Mouse (Mus musculus) heart, postnatal 0 days (tissue): ENCODE measurements around the gene Meltf. TPM values are rescaled to one million over a fixed set of nuclear protein-coding genes. Genes with fewer than 3 reads are reported as not detected.

Source experiments
- ATAC-seq: fragments of 200-750 bp; cut with Nextera tagmentation; 2 replicates; pipeline ENCODE4 v1.8.0; 2017; ENCODE audit warnings: low read depth, moderate number of reproducible peaks, moderate library complexity; ENCODE audit not compliant: insufficient read depth
- DNase-seq: peaks from one replicate; pipeline ENCODE4 v3.0.0-alpha.2; 2016; ENCODE audit warnings: low spot score
- H3K27ac ChIP-seq: fragments of 300-500 bp; sonication (generic); 2 replicates; pipeline ENCODE4 v1.5.1; 2014; ENCODE audit warnings: low read depth, mild to moderate bottlenecking
- H3K27me3 ChIP-seq: fragments of 300-500 bp; sonication (generic); 2 replicates; pipeline ENCODE4 v1.6.1; 2014; ENCODE audit warnings: low read length, mixed read lengths; ENCODE audit not compliant: control insufficient read depth, insufficient read depth
- H3K36me3 ChIP-seq: fragments of 300-500 bp; sonication (generic); replicated peaks from 2 replicates; pipeline ENCODE4 v1.6.1; 2014; ENCODE audit warnings: low read length, mixed read lengths; ENCODE audit not compliant: control insufficient read depth, insufficient read depth
- H3K4me1 ChIP-seq: fragments of 300-500 bp; sonication (generic); 2 replicates; pipeline ENCODE4 v1.6.1; 2014; ENCODE audit warnings: antibody characterized with exemption; ENCODE audit not compliant: control insufficient read depth, insufficient read depth
- H3K4me2 ChIP-seq: fragments of 300-500 bp; sonication (generic); 2 replicates; pipeline ENCODE4 v1.6.1; 2014; ENCODE audit warnings: low read depth, mild to moderate bottlenecking, low read length, moderate library complexity
- H3K4me3 ChIP-seq: fragments of 300-500 bp; sonication (generic); 2 replicates; pipeline ENCODE4 v1.5.1; 2014; ENCODE audit warnings: low read depth, low read length
- H3K9ac ChIP-seq: fragments of 300-500 bp; sonication (generic); replicated peaks from 2 replicates; pipeline ENCODE4 v1.6.1; 2014; ENCODE audit warnings: low read depth, low read length, mixed read lengths
- H3K9me3 ChIP-seq: fragments of 300-500 bp; sonication (generic); replicated peaks from 2 replicates; pipeline ENCODE4 v1.6.1; 2016; ENCODE audit warnings: low read length; ENCODE audit not compliant: control insufficient read depth
- CTCF ChIP-seq: IDR thresholded peaks from 2 replicates; pipeline ENCODE4 v1.5.1; 2016; ENCODE audit warnings: antibody characterized with exemption, control low read depth, low read depth
- EP300 ChIP-seq: IDR thresholded peaks from 2 replicates; pipeline ENCODE4 v1.6.1; 2016; ENCODE audit warnings: antibody characterized with exemption, low read depth
- WGBS: fragments of 180-500 bp; shearing (Covaris S2); extraction: QIAGEN DNeasy Blood & Tissue Kit; methylation state at CpG from one replicate; pipeline ENCODE4 v1.1.7; 2014; 5-methylcytosine and 5-hydroxymethylcytosine counted together
- polyA plus RNA-seq: library from polyadenylated mRNA; unstranded; fragments of >200 nt; fragmentation: Nextera tagmentation; extraction: Ambion mirVana; gene quantifications from 2 replicates; pipeline ENCODE4 v1.2.1, GENCODE M21; 2015
- total RNA-seq: library from RNA; depleted of rRNA; stranded (reverse); fragments of >200 nt; gene quantifications from 2 replicates; pipeline ENCODE4 v1.2.3, GENCODE M21; 2014; ENCODE audit warnings: low replicate concordance

Meltf gene
- total and polyA plus RNA-seq, 2 experiments from 2014 or later = not detected

DNA sequence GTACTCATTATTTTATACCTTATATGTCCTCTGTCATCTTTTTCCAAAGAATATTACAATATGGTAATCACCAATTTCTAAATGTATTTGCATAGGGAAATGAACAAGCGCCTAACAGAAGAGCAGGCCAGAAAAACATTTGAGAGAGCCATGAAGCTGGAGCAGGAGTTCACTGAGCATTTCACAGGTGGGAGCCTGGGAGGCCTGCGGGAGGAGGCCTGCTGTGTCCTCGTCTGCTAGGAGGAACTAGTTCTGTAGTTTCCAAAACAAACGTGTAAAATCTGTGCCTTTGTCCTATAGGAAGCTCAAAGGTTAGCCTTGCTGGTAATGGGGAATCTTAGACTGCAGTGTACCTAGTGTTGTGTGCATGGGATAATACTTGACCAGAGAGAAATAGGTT, 10.9 kb upstream of the Meltf start:
- H3K9me3 ChIP-seq = no peaks in the 10 kb centered on the region
- H3K4me3 ChIP-seq = no peak overlapping the region
- WGBS = 56% methylated on average over 4 of the region's 4 CpGs
- DNase-seq (no peak), ATAC-seq (no peak)
- H3K4me2 ChIP-seq = no peak overlapping the region
- H3K9ac ChIP-seq = no peak overlapping the region
- peaks cover 57% of the 10 kb centered on the region for H3K36me3 ChIP-seq
- no peaks in the 10 kb centered on the region for H3K27me3 ChIP-seq
- H3K27ac ChIP-seq = no peak overlapping the region
- no peak for TF ChIP-seq CTCF
- no peak for TF ChIP-seq EP300
- H3K4me1 ChIP-seq = no peaks in the 10 kb centered on the region

GRCm38 (mm10) chr16:31873721-31874120, 4.9 kb upstream of the Meltf start:
- WGBS = 90% methylated on average over 8 of the region's 8 CpGs
- H3K4me1 ChIP-seq = no peaks in the 10 kb centered on the region
- DNase-seq (no peak), ATAC-seq (no peak)
- TF ChIP-seq EP300 (no peak), CTCF (no peak)
- H3K27ac ChIP-seq = no peak overlapping the region
- H3K9me3 ChIP-seq = no peaks in the 10 kb centered on the region
- H3K4me2 ChIP-seq = no peak overlapping the region
- H3K9ac ChIP-seq = no peak overlapping the region
- no peak overlapping the region for H3K4me3 ChIP-seq
- peaks cover 26% of the 10 kb centered on the region for H3K36me3 ChIP-seq
- no peaks in the 10 kb centered on the region for H3K27me3 ChIP-seq

- TF ChIP-seq EP300 (no peak), CTCF (no peak)
- no peaks in the 10 kb centered on the region for H3K9me3 ChIP-seq
- 86% methylated on average over 4 of the region's 4 CpGs for WGBS
- H3K4me1 ChIP-seq = no peaks in the 10 kb centered on the region
- H3K4me2 ChIP-seq = no peak overlapping the region
- no peak overlapping the region for H3K9ac ChIP-seq
- ATAC-seq = no peak
- no peaks in the 10 kb centered on the region for H3K27me3 ChIP-seq
- H3K36me3 ChIP-seq = peaks cover 26% of the 10 kb centered on the region
- H3K27ac ChIP-seq = no peak overlapping the region
- no peak for DNase-seq
- no peak overlapping the region for H3K4me3 ChIP-seq
Observed at GRCm38 (mm10) chr16:31875391-31875790, 3.2 kb upstream of the Meltf start.

GRCm38 (mm10) chr16:31876386-31876785, 2.2 kb upstream of the Meltf start:
- Histone ChIP-seq H3K27me3 (no peaks in the 10 kb centered on the region), H3K4me3 (no peak overlapping the region), H3K9ac (no peak overlapping the region), H3K36me3 (peaks cover 22% of the 10 kb centered on the region), H3K27ac (no peak overlapping the region), H3K4me2 (no peak overlapping the region), H3K4me1 (no peaks in the 10 kb centered on the region), H3K9me3 (no peaks in the 10 kb centered on the region)
- ATAC-seq (no peak), DNase-seq (no peak)
- TF ChIP-seq CTCF = no peak
- no peak for TF ChIP-seq EP300
- WGBS = 48% methylated on average over 10 of the region's 10 CpGs

DNA sequence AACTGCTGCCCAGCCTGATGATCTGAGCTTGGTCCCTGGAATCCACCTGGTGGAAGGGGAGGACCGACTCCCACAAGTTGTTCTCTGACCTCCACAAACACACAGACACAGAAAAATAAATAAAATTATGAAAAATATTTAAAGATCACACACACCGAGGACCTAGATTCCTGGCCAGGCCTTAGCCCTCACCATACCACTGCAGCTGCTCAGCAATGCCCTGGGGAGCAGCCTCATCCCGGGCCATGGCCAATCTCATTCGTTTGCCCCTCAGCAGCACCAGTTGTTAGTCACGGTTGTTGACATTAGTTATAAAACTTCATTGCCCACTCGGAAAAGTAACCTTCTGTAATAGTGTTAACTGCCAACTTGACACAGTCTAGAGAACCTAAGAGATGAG, 558 bp upstream of the Meltf start:
- WGBS = 68% methylated on average over 6 of the region's 6 CpGs
- Histone ChIP-seq H3K27ac (no peak overlapping the region), H3K36me3 (peaks cover 12% of the 10 kb centered on the region; the same call in 1 of the 2 replicates), H3K27me3 (no peaks in the 10 kb centered on the region), H3K9me3 (no peaks in the 10 kb centered on the region), H3K4me3 (no peak overlapping the region), H3K9ac (no peak overlapping the region), H3K4me2 (no peak overlapping the region), H3K4me1 (no peaks in the 10 kb centered on the region)
- ATAC-seq = no peak
- no peak for TF ChIP-seq CTCF
- no peak for TF ChIP-seq EP300
- DNase-seq = no peak

DNA sequence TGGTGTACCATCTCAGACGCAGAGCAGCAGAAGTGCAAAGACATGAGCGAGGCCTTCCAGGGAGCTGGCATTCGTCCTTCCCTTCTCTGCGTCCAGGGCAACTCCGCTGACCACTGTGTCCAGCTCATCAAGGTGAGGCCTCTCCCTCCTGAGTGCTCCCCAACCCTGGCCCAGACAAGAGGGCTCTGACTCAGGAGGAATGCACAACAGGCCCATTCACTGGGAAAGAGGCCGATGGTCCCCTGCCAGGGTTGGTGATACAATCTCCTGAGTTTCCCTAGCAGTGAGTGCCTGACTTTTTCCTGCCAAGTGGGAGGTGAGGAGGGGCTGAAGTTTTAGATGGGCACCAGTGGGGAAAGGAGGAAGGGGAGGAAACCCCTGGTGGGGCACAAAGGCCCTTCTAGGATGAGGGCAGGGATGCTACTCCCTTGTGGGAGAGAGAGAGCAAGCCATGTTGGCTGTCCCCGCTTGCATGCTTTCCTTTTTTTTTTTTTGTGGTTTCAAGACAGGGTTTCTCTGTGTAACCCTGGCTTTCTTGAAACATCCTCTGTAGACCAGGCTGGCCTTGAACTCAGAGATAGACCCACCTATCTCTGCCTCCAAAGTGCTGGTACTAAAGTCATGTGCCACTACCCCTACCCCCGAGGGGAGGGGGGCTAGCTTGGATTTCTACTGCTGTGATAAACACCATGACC, 1.7 kb downstream of the Meltf start:
- WGBS = 74% methylated on average over 8 of the region's 8 CpGs
- no peak overlapping the region for H3K4me2 ChIP-seq
- H3K9me3 ChIP-seq = no peaks in the 10 kb centered on the region
- H3K36me3 ChIP-seq = no peaks in the 10 kb centered on the region
- H3K9ac ChIP-seq = no peak overlapping the region
- no peaks in the 10 kb centered on the region for H3K27me3 ChIP-seq
- H3K4me3 ChIP-seq = no peak overlapping the region
- H3K4me1 ChIP-seq = no peaks in the 10 kb centered on the region
- no peak overlapping the region for H3K27ac ChIP-seq
- no peak for DNase-seq
- TF ChIP-seq EP300 (no peak), CTCF (no peak)
- no peak for ATAC-seq
